Mouse (Mus musculus): Measurements from ENCODE around the gene Akt1s1. TPM values are rescaled to one million over a fixed set of nuclear protein-coding genes. Genes with fewer than 3 reads are reported as not detected.

Gene Akt1s1
- polyA plus RNA-seq, 1 experiment from 2014 or later, result 118 TPM

GRCm38 (mm10) chr7:44896499-44896898 lies 47.7 kb downstream of the Akt1s1 start:
- 33% methylated on average over 10 of the region's 10 CpGs for WGBS
- H3K36me3 ChIP-seq, result peaks cover 22% of the 10 kb centered on the region
- H3K27ac ChIP-seq, result peak overlapping the region; percentile 88
- no peak for ATAC-seq (ENCODE audit: insufficient number of reproducible peaks, low FRiP score, low TSS enrichment, low read depth)
- H3K9ac ChIP-seq, result peak overlapping the region; percentile 50
- peak overlapping the region; percentile 55 for H3K4me2 ChIP-seq
- H3K27me3 ChIP-seq, result no peaks in the 10 kb centered on the region
- H3K9me3 ChIP-seq, result no peaks in the 10 kb centered on the region
- peaks cover 50% of the 10 kb centered on the region for H3K4me1 ChIP-seq
- H3K4me3 ChIP-seq, result peak overlapping the region; percentile 58

GRCm38 (mm10) chr7:44898607-44899006 lies 49.8 kb downstream of the Akt1s1 start:
- H3K27me3 ChIP-seq, result no peaks in the 10 kb centered on the region
- ATAC-seq (ENCODE audit: insufficient number of reproducible peaks, low FRiP score, low TSS enrichment, low read depth), result no peak
- no peak overlapping the region for H3K4me3 ChIP-seq
- peaks cover 44% of the 10 kb centered on the region for H3K4me1 ChIP-seq
- H3K9me3 ChIP-seq, result no peaks in the 10 kb centered on the region
- WGBS, result 35% methylated on average over 19 of the region's 19 CpGs
- H3K4me2 ChIP-seq, result no peak overlapping the region
- H3K9ac ChIP-seq, result no peak overlapping the region
- no peak overlapping the region for H3K27ac ChIP-seq
- peaks cover 38% of the 10 kb centered on the region for H3K36me3 ChIP-seq

- WGBS, result 88% methylated on average over 11 of the region's 11 CpGs
- Histone ChIP-seq H3K27ac (0 out of 2 replicates have a peak overlapping the region, but pooled peaks have one; percentile 4), H3K27me3 (no peaks in the 10 kb centered on the region), H3K9me3 (no peaks in the 10 kb centered on the region), H3K4me3 (no peak overlapping the region), H3K4me1 (peaks cover 36% of the 10 kb centered on the region), H3K9ac (no peak overlapping the region), H3K4me2 (no peak overlapping the region), H3K36me3 (peaks cover 58% of the 10 kb centered on the region)
- ATAC-seq (ENCODE audit: insufficient number of reproducible peaks, low FRiP score, low TSS enrichment, low read depth), result no peak
These were observed 51.8 kb downstream of the Akt1s1 start for GRCm38 (mm10) chr7:44900632-44901031.

- WGBS, result 17% methylated on average over 21 of the region's 21 CpGs
- H3K4me3 ChIP-seq, result peak overlapping the region; percentile 29
- H3K4me1 ChIP-seq, result peaks cover 36% of the 10 kb centered on the region
- no peak overlapping the region for H3K9ac ChIP-seq
- peak overlapping the region; percentile 41 for H3K4me2 ChIP-seq
- H3K36me3 ChIP-seq, result peaks cover 65% of the 10 kb centered on the region
- no peaks in the 10 kb centered on the region for H3K9me3 ChIP-seq
- ATAC-seq (ENCODE audit: insufficient number of reproducible peaks, low FRiP score, low TSS enrichment, low read depth), result no peak
- peak overlapping the region; percentile 79 for H3K27ac ChIP-seq
- H3K27me3 ChIP-seq, result no peaks in the 10 kb centered on the region
These were observed 52.5 kb downstream of the Akt1s1 start for GRCm38 (mm10) chr7:44901230-44901722.

MicroRNAs encoded within 50 kb of the gene (microRNA counts, 519-probe panel; counts per million panel counts)
- not detected for microRNA mmu-miR-707

Small RNAs within 50 kb of the gene (microRNA-seq; reads per million reads assigned to microRNA genes)
- gene Mir707, result not detected

Other genes starting within 250 kb of the Akt1s1 start
- 5.4 and 6.4 TPM in 2 replicates for gene Myh14, start 178.1 kb upstream of the Akt1s1 start, polyA plus RNA-seq (2015; fragmentation: Nextera tagmentation; extraction: Ambion mirVana)
- gene Izumo2, start 140.2 kb upstream of the Akt1s1 start, polyA plus RNA-seq (2015; fragmentation: Nextera tagmentation; extraction: Ambion mirVana), result not detected in 2 replicates
- gene Vrk3, start 100.6 kb upstream of the Akt1s1 start, polyA plus RNA-seq (2015; fragmentation: Nextera tagmentation; extraction: Ambion mirVana), result 30.4 and 30.8 TPM in 2 replicates
- gene Zfp473, start 97.9 kb upstream of the Akt1s1 start, polyA plus RNA-seq (2015; fragmentation: Nextera tagmentation; extraction: Ambion mirVana), result 1.7 TPM in 2 replicates
- 83.6 and 88.0 TPM in 2 replicates for gene Nup62, start 32.9 kb upstream of the Akt1s1 start, polyA plus RNA-seq (2015; fragmentation: Nextera tagmentation; extraction: Ambion mirVana)
- 1.0 and 1.6 TPM in 2 replicates for gene Il4i1, start 32.6 kb upstream of the Akt1s1 start, polyA plus RNA-seq (2015; fragmentation: Nextera tagmentation; extraction: Ambion mirVana)
- gene Atf5, start 32.3 kb upstream of the Akt1s1 start, polyA plus RNA-seq (2015; fragmentation: Nextera tagmentation; extraction: Ambion mirVana), result 5.7 and 6.2 TPM in 2 replicates
- 82.6 and 89.6 TPM in 2 replicates for gene Tbc1d17, start 88 bp downstream of the Akt1s1 start, polyA plus RNA-seq (2015; fragmentation: Nextera tagmentation; extraction: Ambion mirVana)
- gene Pnkp, start 8.1 kb downstream of the Akt1s1 start, polyA plus RNA-seq (2015; fragmentation: Nextera tagmentation; extraction: Ambion mirVana), result 29.7 and 29.8 TPM in 2 replicates
- gene Ptov1, start 20.8 kb downstream of the Akt1s1 start, polyA plus RNA-seq (2015; fragmentation: Nextera tagmentation; extraction: Ambion mirVana), result 286 and 373 TPM in 2 replicates
- gene Med25, start 43.7 kb downstream of the Akt1s1 start, polyA plus RNA-seq (2015; fragmentation: Nextera tagmentation; extraction: Ambion mirVana), result 103 and 109 TPM in 2 replicates
- gene Fuz, start 47.1 kb downstream of the Akt1s1 start, polyA plus RNA-seq (2015; fragmentation: Nextera tagmentation; extraction: Ambion mirVana), result 22.8 and 24.2 TPM in 2 replicates
- 68.8 and 71.9 TPM in 2 replicates for gene Ap2a1, start 80.5 kb downstream of the Akt1s1 start, polyA plus RNA-seq (2015; fragmentation: Nextera tagmentation; extraction: Ambion mirVana)
- 0.17 TPM in 1 of 2 replicates, not detected in the other for gene Tsks, start 94.2 kb downstream of the Akt1s1 start, polyA plus RNA-seq (2015; fragmentation: Nextera tagmentation; extraction: Ambion mirVana)
- 27.9 and 28.3 TPM in 2 replicates for gene Cpt1c, start 125.9 kb downstream of the Akt1s1 start, polyA plus RNA-seq (2015; fragmentation: Nextera tagmentation; extraction: Ambion mirVana)
- 408 and 429 TPM in 2 replicates for gene Prmt1, start 137.6 kb downstream of the Akt1s1 start, polyA plus RNA-seq (2015; fragmentation: Nextera tagmentation; extraction: Ambion mirVana)
- gene Irf3, start 148.7 kb downstream of the Akt1s1 start, polyA plus RNA-seq (2015; fragmentation: Nextera tagmentation; extraction: Ambion mirVana), result 101 and 105 TPM in 2 replicates
- 58.8 and 59.4 TPM in 2 replicates for gene Bcl2l12, start 149.7 kb downstream of the Akt1s1 start, polyA plus RNA-seq (2015; fragmentation: Nextera tagmentation; extraction: Ambion mirVana)
- gene Scaf1, start 167.4 kb downstream of the Akt1s1 start, polyA plus RNA-seq (2015; fragmentation: Nextera tagmentation; extraction: Ambion mirVana), result 34.8 TPM in 2 replicates
- 44.9 and 49.1 TPM in 2 replicates for gene Rras, start 169.0 kb downstream of the Akt1s1 start, polyA plus RNA-seq (2015; fragmentation: Nextera tagmentation; extraction: Ambion mirVana)
- gene Prr12, start 203.9 kb downstream of the Akt1s1 start, polyA plus RNA-seq (2015; fragmentation: Nextera tagmentation; extraction: Ambion mirVana), result 9.3 and 11.5 TPM in 2 replicates
- 63.0 and 70.3 TPM in 2 replicates for gene Nosip, start 213.4 kb downstream of the Akt1s1 start, polyA plus RNA-seq (2015; fragmentation: Nextera tagmentation; extraction: Ambion mirVana)
- gene Prrg2, start 213.7 kb downstream of the Akt1s1 start, polyA plus RNA-seq (2015; fragmentation: Nextera tagmentation; extraction: Ambion mirVana), result 23.1 and 25.1 TPM in 2 replicates
- 653 and 714 TPM in 2 replicates for gene Rcn3, start 243.2 kb downstream of the Akt1s1 start, polyA plus RNA-seq (2015; fragmentation: Nextera tagmentation; extraction: Ambion mirVana)

All from limb, embryonic 15.5 days (tissue).